Mouse (Mus musculus): ENCODE data around the gene Slc6a1. TPM values are rescaled to one million over a fixed set of nuclear protein-coding genes. Genes with fewer than 3 reads are reported as not detected.

Gene Slc6a1
- polyA plus RNA-seq, 1 experiment from 2014 or later: not detected

DNA sequence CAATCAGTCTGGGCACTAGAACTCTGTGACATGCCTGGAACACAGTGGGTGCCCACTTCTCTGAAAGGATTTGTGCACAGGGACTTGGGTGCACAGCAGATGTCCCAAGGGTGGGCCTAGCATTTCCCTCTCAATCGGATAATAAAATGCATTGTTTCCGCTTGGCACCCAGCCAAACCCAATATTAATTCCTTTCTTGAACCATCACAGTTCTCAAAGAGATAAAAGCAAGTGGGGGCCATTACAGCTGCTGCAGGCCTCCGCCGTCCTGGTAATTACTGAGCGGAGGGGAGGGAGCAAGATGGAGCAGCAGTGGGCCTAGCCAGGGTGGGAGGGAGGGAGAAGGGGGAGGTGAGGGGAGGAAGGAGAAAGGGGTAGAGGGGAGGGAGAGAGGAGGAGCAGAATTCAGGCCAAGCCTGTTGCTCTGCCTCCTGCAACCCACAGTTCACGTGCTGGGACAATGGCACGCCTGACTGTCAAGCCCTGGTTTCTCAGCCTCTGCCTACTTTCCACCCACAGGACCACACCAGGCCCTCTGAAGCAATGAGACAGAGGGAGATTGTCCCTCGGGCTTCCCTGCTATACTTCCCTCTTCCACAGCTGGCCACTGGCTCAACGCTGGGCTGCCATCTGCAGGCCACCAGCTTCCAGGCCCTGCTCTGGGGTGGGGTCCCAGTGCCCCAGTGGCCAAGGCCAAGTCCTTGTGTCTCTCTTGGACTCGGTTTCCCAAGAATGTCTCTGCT is 15.0 kb downstream of the Slc6a1 start:
- Histone ChIP-seq H3K4me3 (ENCODE audit: low read depth, low read length) (no peak overlapping the region), H3K9me3 (ENCODE audit: control insufficient read depth, low read depth, low read length) (no peaks in the 10 kb centered on the region), H3K36me3 (ENCODE audit: control insufficient read depth, insufficient read depth, low read length) (no peaks in the 10 kb centered on the region), H3K4me1 (ENCODE audit: control insufficient read depth, insufficient read depth, low read length) (no peaks in the 10 kb centered on the region), H3K4me2 (replicated peaks; ENCODE audit: low read depth, low read length) (no peak overlapping the region), H3K27me3 (ENCODE audit: control insufficient read depth, insufficient read depth, low read length) (no peaks in the 10 kb centered on the region), H3K27ac (ENCODE audit: low read length) (no peak overlapping the region), H3K9ac (replicated peaks; ENCODE audit: low read depth, low read length) (no peak overlapping the region)
- WGBS: 37% methylated on average over 10 of the region's 10 CpGs
- ATAC-seq (ENCODE audit: insufficient number of reproducible peaks, insufficient read depth, low FRiP score, low read depth): peak; percentile 54; the same call in 1 of the 2 replicates

DNA sequence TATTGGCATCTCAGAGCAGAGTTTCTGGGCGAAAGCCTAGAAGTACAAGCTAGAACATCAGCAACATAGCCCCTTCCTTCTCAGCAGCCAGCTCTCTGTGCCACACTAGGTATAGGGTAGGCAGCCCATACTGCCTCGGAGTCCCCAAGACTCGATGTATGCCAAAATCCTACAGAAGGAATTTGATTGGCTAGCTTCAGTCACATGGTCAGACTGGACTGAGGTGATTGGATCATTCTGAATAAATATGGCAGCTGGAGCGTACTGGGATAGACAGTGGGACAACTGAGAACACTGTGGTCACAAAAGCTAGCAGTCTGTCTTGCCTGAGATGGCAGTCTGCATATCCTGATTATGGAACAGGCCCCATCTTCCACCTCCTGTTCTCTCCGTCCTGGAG is 17.3 kb downstream of the Slc6a1 start:
- ATAC-seq (ENCODE audit: insufficient number of reproducible peaks, insufficient read depth, low FRiP score, low read depth): no peak
- no peaks in the 10 kb centered on the region for H3K4me1 ChIP-seq (ENCODE audit: control insufficient read depth, insufficient read depth, low read length)
- 87% methylated on average over 5 of the region's 5 CpGs for WGBS

GRCm38 (mm10) chr6:114300737-114301136 is 18.3 kb downstream of the Slc6a1 start:
- H3K4me1 ChIP-seq (ENCODE audit: control insufficient read depth, insufficient read depth, low read length): no peaks in the 10 kb centered on the region
- H3K4me2 ChIP-seq (replicated peaks; ENCODE audit: low read depth, low read length): no peak overlapping the region
- no peaks in the 10 kb centered on the region for H3K9me3 ChIP-seq (ENCODE audit: control insufficient read depth, low read depth, low read length)
- H3K27ac ChIP-seq (ENCODE audit: low read length): no peak overlapping the region
- H3K36me3 ChIP-seq (ENCODE audit: control insufficient read depth, insufficient read depth, low read length): no peaks in the 10 kb centered on the region
- no peaks in the 10 kb centered on the region for H3K27me3 ChIP-seq (ENCODE audit: control insufficient read depth, insufficient read depth, low read length)
- H3K4me3 ChIP-seq (ENCODE audit: low read depth, low read length): no peak overlapping the region
- WGBS: 78% methylated on average over 11 of the region's 11 CpGs
- H3K9ac ChIP-seq (replicated peaks; ENCODE audit: low read depth, low read length): no peak overlapping the region
- ATAC-seq (ENCODE audit: insufficient number of reproducible peaks, insufficient read depth, low FRiP score, low read depth): no peak

More for the DNA sequence above, 17.3 kb downstream of the Slc6a1 start:
- Histone ChIP-seq H3K27ac (ENCODE audit: low read length) (no peak overlapping the region), H3K9ac (replicated peaks; ENCODE audit: low read depth, low read length) (no peak overlapping the region), H3K36me3 (ENCODE audit: control insufficient read depth, insufficient read depth, low read length) (no peaks in the 10 kb centered on the region), H3K27me3 (ENCODE audit: control insufficient read depth, insufficient read depth, low read length) (no peaks in the 10 kb centered on the region), H3K4me3 (ENCODE audit: low read depth, low read length) (no peak overlapping the region), H3K4me2 (replicated peaks; ENCODE audit: low read depth, low read length) (no peak overlapping the region), H3K9me3 (ENCODE audit: control insufficient read depth, low read depth, low read length) (no peaks in the 10 kb centered on the region)

- WGBS: 75% methylated on average over 6 of the region's 6 CpGs
- Histone ChIP-seq H3K9me3 (ENCODE audit: control insufficient read depth, low read depth, low read length) (no peaks in the 10 kb centered on the region), H3K36me3 (ENCODE audit: control insufficient read depth, insufficient read depth, low read length) (no peaks in the 10 kb centered on the region), H3K4me3 (ENCODE audit: low read depth, low read length) (no peak overlapping the region), H3K9ac (replicated peaks; ENCODE audit: low read depth, low read length) (no peak overlapping the region), H3K4me2 (replicated peaks; ENCODE audit: low read depth, low read length) (no peak overlapping the region), H3K4me1 (ENCODE audit: control insufficient read depth, insufficient read depth, low read length) (no peaks in the 10 kb centered on the region), H3K27me3 (ENCODE audit: control insufficient read depth, insufficient read depth, low read length) (0 out of 2 replicates have a peak, but pooled peaks cover 4% of the 10 kb centered on the region), H3K27ac (ENCODE audit: low read length) (no peak overlapping the region)
- ATAC-seq (ENCODE audit: insufficient number of reproducible peaks, insufficient read depth, low FRiP score, low read depth): 0 out of 2 replicates have a peak, but pooled peaks have one; percentile 28
Measured at GRCm38 (mm10) chr6:114304668-114305067, 22.2 kb downstream of the Slc6a1 start.

DNA sequence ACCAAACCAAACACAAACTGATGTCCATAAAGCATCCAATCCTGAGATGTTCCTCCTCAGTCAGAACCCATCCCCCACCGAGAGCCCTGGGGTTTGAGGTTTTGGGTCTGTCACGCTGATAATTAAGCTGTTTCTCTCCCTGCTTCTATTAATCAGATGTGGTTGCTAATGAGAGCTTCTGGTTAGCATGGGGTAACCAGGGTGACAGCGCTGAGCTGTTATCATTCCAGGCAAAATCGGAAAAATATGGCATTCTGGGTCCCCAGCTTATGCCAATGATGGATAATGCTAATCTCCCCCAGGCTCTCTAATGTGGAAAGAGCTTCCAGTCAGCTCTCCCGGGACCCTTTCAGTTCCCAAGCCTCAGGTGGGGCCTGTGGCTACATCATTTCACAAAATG is 38.1 kb downstream of the Slc6a1 start:
- H3K9ac ChIP-seq (replicated peaks; ENCODE audit: low read depth, low read length): no peak overlapping the region
- H3K4me2 ChIP-seq (replicated peaks; ENCODE audit: low read depth, low read length): no peak overlapping the region
- no peaks in the 10 kb centered on the region for H3K4me1 ChIP-seq (ENCODE audit: control insufficient read depth, insufficient read depth, low read length)
- H3K36me3 ChIP-seq (ENCODE audit: control insufficient read depth, insufficient read depth, low read length): no peaks in the 10 kb centered on the region
- WGBS: 67% methylated on average over 5 of the region's 5 CpGs
- no peak overlapping the region for H3K4me3 ChIP-seq (ENCODE audit: low read depth, low read length)
- ATAC-seq (ENCODE audit: insufficient number of reproducible peaks, insufficient read depth, low FRiP score, low read depth): no peak
- no peak overlapping the region for H3K27ac ChIP-seq (ENCODE audit: low read length)
- no peaks in the 10 kb centered on the region for H3K27me3 ChIP-seq (ENCODE audit: control insufficient read depth, insufficient read depth, low read length)
- H3K9me3 ChIP-seq (ENCODE audit: control insufficient read depth, low read depth, low read length): no peaks in the 10 kb centered on the region

GRCm38 (mm10) chr6:114321146-114321545 is 38.7 kb downstream of the Slc6a1 start:
- no peaks in the 10 kb centered on the region for H3K27me3 ChIP-seq (ENCODE audit: control insufficient read depth, insufficient read depth, low read length)
- WGBS: 92% methylated on average over 3 of the region's 3 CpGs

DNA sequence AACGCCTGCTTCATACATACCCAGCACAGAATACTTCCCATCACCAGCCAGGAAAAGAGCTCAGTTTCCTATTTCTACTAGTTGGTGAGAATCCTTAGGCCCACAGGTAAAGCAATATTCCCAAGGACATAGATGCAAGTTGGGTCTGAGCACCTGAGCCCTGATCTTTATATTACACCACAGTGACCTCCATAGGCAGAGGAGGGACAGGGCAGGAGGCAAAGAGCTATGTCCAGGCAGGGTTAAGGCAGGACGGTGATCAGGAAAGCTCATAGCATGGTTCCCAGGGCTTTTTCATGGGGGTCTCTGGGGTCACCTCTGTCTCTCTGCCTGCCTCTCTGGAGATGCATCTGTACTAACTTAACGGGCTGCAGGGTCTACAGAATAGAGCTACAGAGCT is 40.5 kb downstream of the Slc6a1 start:
- Histone ChIP-seq H3K36me3 (ENCODE audit: control insufficient read depth, insufficient read depth, low read length) (no peaks in the 10 kb centered on the region), H3K27ac (ENCODE audit: low read length) (no peak overlapping the region), H3K4me2 (replicated peaks; ENCODE audit: low read depth, low read length) (no peak overlapping the region), H3K4me1 (ENCODE audit: control insufficient read depth, insufficient read depth, low read length) (no peaks in the 10 kb centered on the region), H3K9ac (replicated peaks; ENCODE audit: low read depth, low read length) (no peak overlapping the region), H3K27me3 (ENCODE audit: control insufficient read depth, insufficient read depth, low read length) (no peaks in the 10 kb centered on the region), H3K9me3 (ENCODE audit: control insufficient read depth, low read depth, low read length) (no peaks in the 10 kb centered on the region), H3K4me3 (ENCODE audit: low read depth, low read length) (no peak overlapping the region)
- ATAC-seq (ENCODE audit: insufficient number of reproducible peaks, insufficient read depth, low FRiP score, low read depth): no peak
- 74% methylated on average over 3 of the region's 3 CpGs for WGBS

More at GRCm38 (mm10) chr6:114321146-114321545, 38.7 kb downstream of the Slc6a1 start:
- Histone ChIP-seq H3K4me3 (ENCODE audit: low read depth, low read length) (no peak overlapping the region), H3K9ac (replicated peaks; ENCODE audit: low read depth, low read length) (no peak overlapping the region), H3K4me2 (replicated peaks; ENCODE audit: low read depth, low read length) (no peak overlapping the region), H3K27ac (ENCODE audit: low read length) (no peak overlapping the region), H3K4me1 (ENCODE audit: control insufficient read depth, insufficient read depth, low read length) (no peaks in the 10 kb centered on the region), H3K36me3 (ENCODE audit: control insufficient read depth, insufficient read depth, low read length) (no peaks in the 10 kb centered on the region), H3K9me3 (ENCODE audit: control insufficient read depth, low read depth, low read length) (no peaks in the 10 kb centered on the region)
- no peak for ATAC-seq (ENCODE audit: insufficient number of reproducible peaks, insufficient read depth, low FRiP score, low read depth)

GRCm38 (mm10) chr6:114324808-114325207 is 42.4 kb downstream of the Slc6a1 start:
- Histone ChIP-seq H3K27ac (ENCODE audit: low read length) (no peak overlapping the region), H3K9ac (replicated peaks; ENCODE audit: low read depth, low read length) (no peak overlapping the region), H3K4me2 (replicated peaks; ENCODE audit: low read depth, low read length) (no peak overlapping the region), H3K9me3 (ENCODE audit: control insufficient read depth, low read depth, low read length) (no peaks in the 10 kb centered on the region), H3K27me3 (ENCODE audit: control insufficient read depth, insufficient read depth, low read length) (no peaks in the 10 kb centered on the region), H3K4me1 (ENCODE audit: control insufficient read depth, insufficient read depth, low read length) (no peaks in the 10 kb centered on the region), H3K4me3 (ENCODE audit: low read depth, low read length) (no peak overlapping the region), H3K36me3 (ENCODE audit: control insufficient read depth, insufficient read depth, low read length) (no peaks in the 10 kb centered on the region)
- no peak for ATAC-seq (ENCODE audit: insufficient number of reproducible peaks, insufficient read depth, low FRiP score, low read depth)
- 92% methylated on average over 5 of the region's 5 CpGs for WGBS
